In the genomic region with DNA sequence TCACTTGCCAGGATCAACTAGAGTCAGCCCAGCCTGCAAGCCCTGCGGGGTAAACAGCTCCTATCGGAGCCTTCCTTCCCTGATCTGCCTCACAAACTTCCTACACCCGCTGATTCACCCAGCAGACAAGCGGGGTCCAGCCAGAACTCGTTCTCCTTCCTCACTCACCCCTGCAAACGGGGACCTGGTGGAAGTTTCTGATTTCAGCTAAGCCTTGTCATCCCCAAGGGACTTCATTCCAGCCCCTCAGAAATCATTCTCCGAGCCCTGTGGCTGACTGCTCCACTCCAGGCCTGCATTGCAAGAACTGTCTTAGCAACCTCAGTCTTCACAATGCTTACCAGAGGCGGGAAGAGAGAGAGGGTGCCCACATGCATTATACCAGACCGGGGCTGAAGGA, we compare ENCODE assay signal across 24 mouse cellular contexts. TPM values are rescaled to one million over a fixed set of nuclear protein-coding genes. Genes with fewer than 3 reads are reported as not detected.
A peak's percentile ranks its signal among the peaks of the same experiment; 100 is the strongest.
DNase-seq lines count a peak whose midpoint lies in the region; ATAC-seq lines count a peak whose summit lies in the region.
"Had no signal": no experiment of that assay in that cellular context is flagged by ENCODE, and none has a peak within 500 bp of the region (broad histone marks: within the 10 kb centered on the region; RNA-seq: fewer than 3 reads in every experiment).

No protein-coding gene starts in this region.

- 62% methylated on average over 9 of the region's 9 CpGs for WGBS in hindbrain, embryonic 12.5 days
- 66% methylated on average over 9 of the region's 9 CpGs for WGBS in hindbrain, embryonic 11.5 days
- 20% methylated on average over 9 of the region's 9 CpGs for WGBS in embryonic facial prominence, embryonic 13.5 days
- WGBS in limb, embryonic 13.5 days, result 23% methylated on average over 9 of the region's 9 CpGs

- ATAC-seq in hindbrain, embryonic 12.5 days (ENCODE audit: low FRiP score), result no peak
- ATAC-seq in hindbrain, embryonic 11.5 days (ENCODE audit: low FRiP score), result no peak
- 0 out of 2 replicates have a peak, but pooled peaks have one; percentile 35 for ATAC-seq in embryonic facial prominence, embryonic 13.5 days (ENCODE audit: insufficient number of reproducible peaks, insufficient read depth, low FRiP score, low TSS enrichment, low read depth)
- peak; percentile 17; the same call in 1 of the 2 replicates for ATAC-seq in limb, embryonic 13.5 days (ENCODE audit: low FRiP score, low read depth)
- ATAC-seq: CD4-positive, CD25-positive, alpha-beta regulatory T cell, adult 4 months had no signal

- peak; percentile 44 for DNase-seq in embryo, embryonic 10.5 days (ENCODE audit: low spot score)
- no peak for DNase-seq in embryo, embryonic 9.5 days (ENCODE audit: extremely low spot score)
- DNase-seq in hindbrain, embryonic 11.5 days (ENCODE audit: low spot score), result no peak
- DNase-seq in adrenal gland, postnatal 4 days (ENCODE audit: low spot score in 2 of 2), result no peak
- no peak for DNase-seq in lung, postnatal 4 days
- DNase-seq: adrenal gland, postnatal 14 days; cerebellum, adult 8-10 months; cerebellum, postnatal 36 days; kidney, adult 11 months; kidney, postnatal 36 days; liver, embryonic 13.5 days; lung, adult 2 months; lung, postnatal 14 days; midbrain, embryonic 14.5 days; retina, postnatal 1 day; thymus, postnatal 14 days had no signal

- no peaks in the 10 kb centered on the region for H3K36me3 ChIP-seq in hindbrain, embryonic 12.5 days
- no peaks in the 10 kb centered on the region for H3K36me3 ChIP-seq in hindbrain, embryonic 11.5 days (ENCODE audit: control insufficient read depth, insufficient read depth, low read length)
- H3K36me3 ChIP-seq in embryonic facial prominence, embryonic 13.5 days, result 0 out of 2 replicates have a peak, but pooled peaks cover 8% of the 10 kb centered on the region
- H3K36me3 ChIP-seq in limb, embryonic 13.5 days, result peaks cover 3% of the 10 kb centered on the region; the same call in 1 of the 2 replicates
- H3K36me3 ChIP-seq: forebrain, embryonic 12.5 days; liver, embryonic 13.5 days; neural tube, embryonic 12.5 days had no signal

- H3K27me3 ChIP-seq in hindbrain, embryonic 12.5 days, result no peaks in the 10 kb centered on the region
- no peaks in the 10 kb centered on the region for H3K27me3 ChIP-seq in hindbrain, embryonic 11.5 days (ENCODE audit: control insufficient read depth, insufficient read depth, low read length)
- H3K27me3 ChIP-seq in embryonic facial prominence, embryonic 13.5 days, result no peaks in the 10 kb centered on the region
- no peaks in the 10 kb centered on the region for H3K27me3 ChIP-seq in limb, embryonic 13.5 days
- H3K27me3 ChIP-seq: forebrain, embryonic 12.5 days; liver, embryonic 13.5 days; neural tube, embryonic 12.5 days had no signal

- no peak overlapping the region for H3K9ac ChIP-seq in hindbrain, embryonic 12.5 days
- H3K9ac ChIP-seq in hindbrain, embryonic 11.5 days (ENCODE audit: low read depth, low read length), result no peak overlapping the region
- 0 out of 2 replicates have a peak overlapping the region, but pooled peaks have one; percentile 27 for H3K9ac ChIP-seq in embryonic facial prominence, embryonic 13.5 days
- H3K9ac ChIP-seq in limb, embryonic 13.5 days, result no peak overlapping the region
- H3K9ac ChIP-seq: forebrain, embryonic 12.5 days; liver, embryonic 13.5 days; neural tube, embryonic 12.5 days had no signal

- H3K27ac ChIP-seq in hindbrain, embryonic 12.5 days, result 0 out of 2 replicates have a peak overlapping the region, but pooled peaks have one; percentile 12
- no peak overlapping the region for H3K27ac ChIP-seq in hindbrain, embryonic 11.5 days (ENCODE audit: low read depth, low read length)
- peak overlapping the region; percentile 73 for H3K27ac ChIP-seq in embryonic facial prominence, embryonic 13.5 days
- peak overlapping the region; percentile 59 for H3K27ac ChIP-seq in limb, embryonic 13.5 days
- H3K27ac ChIP-seq: forebrain, embryonic 12.5 days; liver, embryonic 13.5 days; neural tube, embryonic 12.5 days had no signal

- no peak overlapping the region for H3K4me3 ChIP-seq in hindbrain, embryonic 12.5 days
- no peak overlapping the region for H3K4me3 ChIP-seq in hindbrain, embryonic 11.5 days (ENCODE audit: low read depth, low read length)
- no peak overlapping the region for H3K4me3 ChIP-seq in embryonic facial prominence, embryonic 13.5 days
- no peak overlapping the region for H3K4me3 ChIP-seq in limb, embryonic 13.5 days
- H3K4me3 ChIP-seq: forebrain, embryonic 12.5 days; liver, embryonic 13.5 days; megakaryocyte, embryonic 14.5 days; neural tube, embryonic 12.5 days had no signal

- no peak overlapping the region for H3K4me2 ChIP-seq in hindbrain, embryonic 12.5 days (replicated peaks)
- H3K4me2 ChIP-seq in hindbrain, embryonic 11.5 days (replicated peaks; ENCODE audit: low read depth, low read length), result no peak overlapping the region
- peak overlapping the region; percentile 16; the same call in 1 of the 2 replicates for H3K4me2 ChIP-seq in embryonic facial prominence, embryonic 13.5 days
- no peak overlapping the region; the same call in 1 of the 2 replicates for H3K4me2 ChIP-seq in limb, embryonic 13.5 days (replicated peaks)
- H3K4me2 ChIP-seq: forebrain, embryonic 12.5 days; heart, embryonic 11.5 days; liver, embryonic 13.5 days; neural tube, embryonic 12.5 days had no signal

- peaks cover 19% of the 10 kb centered on the region for H3K4me1 ChIP-seq in hindbrain, embryonic 12.5 days
- peaks cover 3% of the 10 kb centered on the region; the same call in 1 of the 2 replicates for H3K4me1 ChIP-seq in hindbrain, embryonic 11.5 days (replicated peaks; ENCODE audit: control insufficient read depth, insufficient read depth, low read length)
- H3K4me1 ChIP-seq in embryonic facial prominence, embryonic 13.5 days, result peaks cover 46% of the 10 kb centered on the region
- peaks cover 38% of the 10 kb centered on the region for H3K4me1 ChIP-seq in limb, embryonic 13.5 days
- H3K4me1 ChIP-seq: liver, embryonic 13.5 days had no signal

- H3K9me3 ChIP-seq in hindbrain, embryonic 12.5 days (replicated peaks), result no peaks in the 10 kb centered on the region
- no peaks in the 10 kb centered on the region for H3K9me3 ChIP-seq in hindbrain, embryonic 11.5 days (ENCODE audit: control insufficient read depth, low read length)
- H3K9me3 ChIP-seq in embryonic facial prominence, embryonic 13.5 days, result no peaks in the 10 kb centered on the region
- H3K9me3 ChIP-seq in limb, embryonic 13.5 days, result no peaks in the 10 kb centered on the region
- H3K9me3 ChIP-seq: forebrain, embryonic 12.5 days; liver, embryonic 13.5 days; megakaryocyte, embryonic 14.5 days; neural tube, embryonic 12.5 days had no signal

RNA-seq across cellular contexts. Expression of gene Ptpn3, which starts 39.8 kb away (rescaled TPM):
- polyA plus RNA-seq in hindbrain, embryonic 12.5 days (2016; fragmentation: Nextera tagmentation; extraction: Ambion mirVana), result 2.2 and 4.3 TPM in 2 replicates
- 1.9 and 3.4 TPM in 2 replicates for polyA plus RNA-seq in hindbrain, embryonic 11.5 days (2014; fragmentation: Nextera tagmentation; extraction: Ambion mirVana)
- 4.9 TPM in 2 replicates for polyA plus RNA-seq in embryonic facial prominence, embryonic 13.5 days (2015; fragmentation: Nextera tagmentation; extraction: Ambion mirVana)
- 3.4 and 3.5 TPM in 2 replicates for polyA plus RNA-seq in limb, embryonic 13.5 days (2015; fragmentation: Nextera tagmentation; extraction: Ambion mirVana)
- 10 to 100 TPM; 29.0 to 34.7 TPM for total RNA-seq in adrenal gland, postnatal 4 days (2021)

Comparison
In these comparisons a context has a peak if more than half of its experiments do, and no peak if none do; other contexts are left out.
1. ATAC-seq: peak in embryonic facial prominence, embryonic 13.5 days (single experiment) and limb, embryonic 13.5 days (single experiment); none in hindbrain, embryonic 12.5 days (single experiment) and hindbrain, embryonic 11.5 days (single experiment).